Mouse (Mus musculus) kidney, postnatal 0 days (tissue): ENCODE measurements around the gene Egr2. TPM values are rescaled to one million over a fixed set of nuclear protein-coding genes. Genes with fewer than 3 reads are reported as not detected.

ENCODE experiments used
- ATAC-seq: fragments of 200-750 bp; cut with Nextera tagmentation; replicated peaks from 2 replicates; pipeline ENCODE4 v1.8.0; 2017; ENCODE audit warnings: low read depth, moderate number of reproducible peaks, moderate TSS enrichment, moderate library complexity; ENCODE audit not compliant: low FRiP score
- DNase-seq: peaks from one replicate; pipeline ENCODE4 v3.0.0-alpha.2; 2016; ENCODE audit warnings: low spot score
- H3K27ac ChIP-seq: fragments of 300-500 bp; sonication (generic); 2 replicates; pipeline ENCODE4 v1.5.1; 2014; ENCODE audit warnings: mild to moderate bottlenecking
- H3K27me3 ChIP-seq: fragments of 300-500 bp; sonication (generic); 2 replicates; pipeline ENCODE4 v1.6.1; 2014; ENCODE audit warnings: low read length, mixed read lengths; ENCODE audit not compliant: insufficient read depth
- H3K36me3 ChIP-seq: fragments of 300-500 bp; sonication (generic); 2 replicates; pipeline ENCODE4 v1.6.1; 2014; ENCODE audit warnings: low read length, mixed read lengths; ENCODE audit not compliant: insufficient read depth
- H3K4me1 ChIP-seq: fragments of 300-500 bp; sonication (generic); replicated peaks from 2 replicates; pipeline ENCODE4 v1.6.1; 2014; ENCODE audit warnings: antibody characterized with exemption, low read length, mixed read lengths; ENCODE audit not compliant: insufficient read depth
- H3K4me2 ChIP-seq: fragments of 300-500 bp; sonication (generic); 2 replicates; pipeline ENCODE4 v1.6.1; 2014; ENCODE audit warnings: mild to moderate bottlenecking, low read length, moderate library complexity, mixed read lengths
- H3K4me3 ChIP-seq: fragments of 300-500 bp; sonication (generic); replicated peaks from 2 replicates; pipeline ENCODE4 v1.5.1; 2014; ENCODE audit warnings: low read depth, low read length
- H3K9ac ChIP-seq: fragments of 300-500 bp; sonication (generic); 2 replicates; pipeline ENCODE4 v1.6.1; 2014; ENCODE audit warnings: low read depth, low read length
- H3K9me3 ChIP-seq: fragments of 300-500 bp; sonication (generic); replicated peaks from 2 replicates; pipeline ENCODE4 v1.6.1; 2016; ENCODE audit warnings: low read length, inconsistent platforms, mixed read lengths
- CTCF ChIP-seq: IDR thresholded peaks from 2 replicates; pipeline ENCODE4 v1.5.1; 2016; ENCODE audit warnings: antibody characterized with exemption, low read depth, mild to moderate bottlenecking, moderate library complexity
- WGBS: fragments of 180-500 bp; shearing (Covaris S2); extraction: QIAGEN DNeasy Blood & Tissue Kit; methylation state at CpG from one replicate; pipeline ENCODE4 v1.1.7; 2014; 5-methylcytosine and 5-hydroxymethylcytosine counted together
- polyA plus RNA-seq: library from polyadenylated mRNA; unstranded; fragments of >200 nt; fragmentation: Nextera tagmentation; extraction: Ambion mirVana; gene quantifications from 2 replicates; pipeline ENCODE4 v1.2.1, GENCODE M21; 2015

The Egr2 gene
- polyA plus RNA-seq, 1 experiment from 2014 or later: 0.88 TPM

DNA sequence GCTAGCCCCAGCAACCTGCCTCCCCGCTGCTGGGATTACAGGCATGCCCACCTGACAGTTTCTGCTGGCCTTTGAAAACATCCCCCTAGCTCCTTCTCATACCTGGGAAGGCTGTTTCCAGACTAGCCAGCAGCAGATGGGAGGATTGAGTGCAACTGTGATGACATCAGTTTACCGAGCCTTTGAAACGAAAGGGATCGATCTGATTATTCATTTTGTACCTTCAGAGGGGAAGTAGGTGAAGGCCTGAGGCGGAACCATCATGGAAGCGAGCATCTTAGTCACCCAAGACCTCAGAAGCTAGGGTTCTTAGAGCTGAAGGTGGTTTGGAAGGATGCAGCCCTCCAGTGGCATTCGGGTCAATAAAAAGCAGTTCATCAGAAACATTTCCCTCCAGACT lies 29.2 kb downstream of the Egr2 start:
- H3K27me3 ChIP-seq: no peaks in the 10 kb centered on the region
- 95% methylated on average over 7 of the region's 7 CpGs for WGBS
- no peak overlapping the region for H3K4me2 ChIP-seq
- no peak overlapping the region for H3K9ac ChIP-seq
- no peak for ATAC-seq
- no peaks in the 10 kb centered on the region for H3K4me1 ChIP-seq
- DNase-seq: no peak
- no peak overlapping the region for H3K27ac ChIP-seq
- TF ChIP-seq CTCF: no peak
- H3K9me3 ChIP-seq: no peaks in the 10 kb centered on the region
- H3K4me3 ChIP-seq: no peak overlapping the region
- no peaks in the 10 kb centered on the region for H3K36me3 ChIP-seq

DNA sequence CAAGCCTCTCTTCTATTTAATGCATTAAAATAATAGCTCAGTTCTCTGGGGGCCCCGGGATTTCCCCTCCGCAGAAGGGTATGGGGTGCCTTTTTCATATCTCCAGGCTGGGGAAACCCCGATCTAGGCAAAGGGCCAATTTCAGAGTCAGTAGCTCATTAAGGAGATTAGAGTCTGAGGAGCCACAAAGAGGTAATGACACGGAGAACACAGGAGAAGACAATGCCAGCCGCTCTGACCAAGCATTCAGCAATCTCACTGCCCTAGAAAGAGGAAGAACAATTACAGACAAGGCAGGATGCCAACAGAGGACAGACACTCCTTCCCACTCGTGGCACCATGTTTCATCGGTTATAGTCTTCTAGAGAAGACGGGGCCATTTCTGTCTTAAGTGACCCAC lies 30.8 kb downstream of the Egr2 start:
- 71% methylated on average over 8 of the region's 8 CpGs for WGBS
- H3K4me2 ChIP-seq: no peak overlapping the region
- no peaks in the 10 kb centered on the region for H3K27me3 ChIP-seq
- no peaks in the 10 kb centered on the region for H3K36me3 ChIP-seq
- DNase-seq: no peak
- TF ChIP-seq CTCF: no peak
- no peak overlapping the region for H3K9ac ChIP-seq
- H3K4me1 ChIP-seq: no peaks in the 10 kb centered on the region
- no peak overlapping the region for H3K4me3 ChIP-seq
- H3K27ac ChIP-seq: no peak overlapping the region
- H3K9me3 ChIP-seq: no peaks in the 10 kb centered on the region
- ATAC-seq: no peak

DNA sequence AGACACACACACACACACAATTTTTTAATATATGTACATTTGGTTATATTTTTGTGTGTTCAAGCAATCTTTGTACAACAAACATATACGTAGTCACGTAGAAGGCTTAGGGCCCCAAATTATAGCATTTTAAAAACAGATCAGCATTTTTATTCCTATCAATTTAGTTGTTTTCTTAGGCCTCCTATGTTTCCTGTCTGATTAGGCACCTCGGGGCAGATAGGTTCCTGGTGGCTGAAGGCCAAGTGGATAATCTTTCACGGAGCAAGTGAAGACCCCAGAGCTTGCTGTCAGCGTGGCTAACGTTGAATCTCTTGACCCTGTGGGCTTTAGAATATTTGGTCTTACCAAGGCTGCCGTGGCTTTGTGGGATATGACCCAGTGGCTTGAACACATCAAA lies 34.3 kb downstream of the Egr2 start:
- Histone ChIP-seq H3K36me3 (no peaks in the 10 kb centered on the region), H3K9me3 (no peaks in the 10 kb centered on the region), H3K27ac (no peak overlapping the region), H3K4me3 (no peak overlapping the region), H3K9ac (no peak overlapping the region), H3K4me2 (no peak overlapping the region), H3K27me3 (no peaks in the 10 kb centered on the region), H3K4me1 (no peaks in the 10 kb centered on the region)
- ATAC-seq (no peak), DNase-seq (no peak)
- WGBS: 48% methylated on average over 7 of the region's 7 CpGs
- TF ChIP-seq CTCF: no peak

DNA sequence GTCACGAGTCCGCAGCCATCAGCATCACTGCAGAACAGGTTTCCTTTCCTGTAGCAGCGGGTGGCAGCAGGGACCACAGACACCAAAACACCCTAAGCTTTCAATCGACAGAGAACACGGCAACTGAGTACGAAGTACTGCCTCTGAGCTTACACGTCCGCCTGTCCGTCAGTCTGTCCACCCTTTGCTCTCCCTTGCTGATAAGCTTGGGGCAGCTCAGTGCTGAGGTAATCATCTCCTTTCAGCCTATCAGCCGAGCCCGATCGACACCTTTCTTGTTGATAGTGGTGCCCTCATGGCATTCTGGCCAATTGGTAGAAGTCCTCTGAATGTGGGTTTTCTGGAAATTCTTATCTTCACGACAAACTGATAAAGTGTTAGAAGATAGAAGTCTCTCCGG lies 36.2 kb downstream of the Egr2 start:
- no peaks in the 10 kb centered on the region for H3K9me3 ChIP-seq
- no peak overlapping the region for H3K27ac ChIP-seq
- TF ChIP-seq CTCF: no peak
- no peaks in the 10 kb centered on the region for H3K4me1 ChIP-seq
- no peaks in the 10 kb centered on the region for H3K36me3 ChIP-seq
- H3K27me3 ChIP-seq: no peaks in the 10 kb centered on the region
- H3K4me2 ChIP-seq: no peak overlapping the region
- H3K9ac ChIP-seq: no peak overlapping the region
- ATAC-seq: no peak
- no peak for DNase-seq
- H3K4me3 ChIP-seq: no peak overlapping the region
- 91% methylated on average over 14 of the region's 14 CpGs for WGBS

DNA sequence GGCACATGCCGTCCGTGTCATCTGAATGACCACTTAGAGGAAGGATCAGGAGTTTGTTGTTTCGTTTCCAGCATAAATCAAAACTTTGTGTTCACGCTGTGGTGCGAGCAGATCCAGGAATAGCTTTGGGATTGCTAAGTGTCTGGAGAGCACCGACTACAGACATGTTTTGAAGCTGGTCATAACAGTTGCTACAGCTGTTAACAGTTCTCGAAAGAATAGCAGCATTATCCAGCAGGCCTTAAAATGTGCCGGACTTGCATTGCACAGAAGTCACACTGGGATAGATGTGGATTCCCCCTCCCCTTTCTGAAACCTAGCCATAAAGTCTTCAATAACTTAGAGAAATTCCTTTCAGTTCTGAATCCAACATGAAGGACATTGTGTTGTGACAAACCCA lies 38.0 kb downstream of the Egr2 start:
- no peaks in the 10 kb centered on the region for H3K9me3 ChIP-seq
- no peaks in the 10 kb centered on the region for H3K27me3 ChIP-seq
- ATAC-seq (no peak), DNase-seq (peak; percentile 22)
- no peaks in the 10 kb centered on the region for H3K4me1 ChIP-seq
- WGBS: 60% methylated on average over 8 of the region's 8 CpGs
- no peak for TF ChIP-seq CTCF
- no peaks in the 10 kb centered on the region for H3K36me3 ChIP-seq
- no peak overlapping the region for H3K9ac ChIP-seq
- H3K4me3 ChIP-seq: no peak overlapping the region
- H3K4me2 ChIP-seq: no peak overlapping the region
- no peak overlapping the region for H3K27ac ChIP-seq

DNA sequence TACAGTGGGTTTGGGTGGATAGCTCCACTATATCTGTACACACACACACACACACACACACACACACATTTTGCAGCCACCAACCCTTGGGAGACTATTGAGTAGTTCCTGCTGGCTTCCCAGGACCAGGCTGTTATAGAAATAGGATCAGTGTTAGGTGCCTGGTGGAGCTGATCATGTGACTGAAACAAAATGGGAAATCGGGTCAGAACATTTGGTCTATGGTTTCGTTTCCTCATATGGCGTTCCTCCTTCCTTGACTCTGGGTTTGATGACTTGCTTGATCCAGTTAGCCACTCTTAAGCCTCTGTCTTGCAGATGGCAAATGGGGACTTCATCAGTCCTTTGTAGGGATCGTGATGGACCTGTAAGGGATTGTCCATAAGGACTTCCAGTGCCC lies 44.6 kb downstream of the Egr2 start:
- WGBS: 90% methylated on average over 4 of the region's 4 CpGs
- Histone ChIP-seq H3K36me3 (no peaks in the 10 kb centered on the region), H3K4me1 (no peaks in the 10 kb centered on the region), H3K4me2 (no peak overlapping the region), H3K4me3 (no peak overlapping the region), H3K9me3 (no peaks in the 10 kb centered on the region), H3K27ac (no peak overlapping the region), H3K27me3 (no peaks in the 10 kb centered on the region), H3K9ac (no peak overlapping the region)
- DNase-seq (no peak), ATAC-seq (no peak)
- TF ChIP-seq CTCF: no peak

DNA sequence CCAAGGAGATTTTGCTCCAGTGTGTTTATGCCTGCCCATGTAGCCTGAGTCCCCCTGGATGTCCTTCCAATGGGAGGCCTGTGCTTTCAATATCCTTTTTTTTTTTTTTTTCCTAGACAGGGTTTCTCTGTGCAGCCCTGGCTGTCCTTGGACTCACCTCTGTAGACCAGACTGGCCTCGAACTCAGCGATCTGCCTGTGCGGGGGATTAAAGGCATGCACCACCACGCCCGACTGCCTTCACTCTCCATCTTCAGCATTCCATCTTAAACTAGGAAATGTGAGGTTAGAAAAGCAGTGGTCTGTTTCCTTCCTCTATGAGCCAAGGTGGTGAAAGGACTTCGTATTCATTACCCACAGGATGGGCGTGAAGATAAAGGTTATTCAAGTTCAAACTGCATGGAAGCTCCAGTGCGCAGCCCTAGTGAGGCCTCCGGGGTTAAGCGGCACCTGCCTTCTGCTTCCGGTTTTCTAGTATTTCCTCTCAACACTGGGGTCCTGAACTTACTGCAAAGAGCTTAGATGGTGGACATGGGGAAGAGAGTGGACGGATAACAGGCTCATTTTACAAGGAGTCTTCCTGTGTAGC lies 46.5 kb downstream of the Egr2 start:
- no peak for TF ChIP-seq CTCF
- 37% methylated on average over 12 of the region's 12 CpGs for WGBS
- DNase-seq (peak; percentile 73), ATAC-seq (peak; percentile 16; the same call in 1 of the 2 replicates)
- H3K4me2 ChIP-seq: no peak overlapping the region
- no peaks in the 10 kb centered on the region for H3K4me1 ChIP-seq
- no peak overlapping the region for H3K9ac ChIP-seq
- H3K27ac ChIP-seq: no peak overlapping the region
- H3K27me3 ChIP-seq: no peaks in the 10 kb centered on the region
- no peaks in the 10 kb centered on the region for H3K36me3 ChIP-seq
- no peaks in the 10 kb centered on the region for H3K9me3 ChIP-seq
- no peak overlapping the region for H3K4me3 ChIP-seq
